Mouse (Mus musculus) liver, embryonic 13.5 days (tissue): ENCODE data around the gene Keap1. TPM values are rescaled to one million over a fixed set of nuclear protein-coding genes. Genes with fewer than 3 reads are reported as not detected.
"Not testable (repeated sequence)": the region's sequence is repeated elsewhere in the genome, so short reads cannot be mapped to it uniquely, and the experiment has no call there.

Experiments used
- ATAC-seq: fragments of 200-750 bp; cut with Nextera tagmentation; 2 replicates; pipeline ENCODE4 v1.8.0; 2017; ENCODE audit warnings: low read depth, mild to moderate bottlenecking, moderate number of reproducible peaks, moderate library complexity
- DNase-seq: peaks from one replicate; pipeline ENCODE4 v3.0.0; 2022
- H3K27ac ChIP-seq: fragments of 300-500 bp; sonication (generic); 2 replicates; pipeline ENCODE4 v1.5.1; 2015; ENCODE audit warnings: moderate library complexity, mild to moderate bottlenecking, inconsistent platforms
- H3K27me3 ChIP-seq: fragments of 300-500 bp; sonication (generic); 2 replicates; pipeline ENCODE4 v1.6.1; 2015; ENCODE audit warnings: mild to moderate bottlenecking, inconsistent platforms
- H3K36me3 ChIP-seq: fragments of 300-500 bp; sonication (generic); 2 replicates; pipeline ENCODE4 v1.6.1; 2015; ENCODE audit warnings: mild to moderate bottlenecking, inconsistent platforms
- H3K4me1 ChIP-seq: fragments of 300-500 bp; sonication (generic); replicated peaks from 2 replicates; pipeline ENCODE4 v1.6.1; 2015; ENCODE audit warnings: inconsistent platforms
- H3K4me2 ChIP-seq: fragments of 300-500 bp; sonication (generic); 2 replicates; pipeline ENCODE4 v1.6.1; 2015; ENCODE audit warnings: inconsistent platforms, mild to moderate bottlenecking, moderate library complexity
- H3K4me3 ChIP-seq: fragments of 300-500 bp; sonication (generic); replicated peaks from 2 replicates; pipeline ENCODE4 v1.5.1; 2015; ENCODE audit warnings: mild to moderate bottlenecking, inconsistent platforms
- H3K9ac ChIP-seq: fragments of 300-500 bp; sonication (generic); 2 replicates; pipeline ENCODE4 v1.6.1; 2015; ENCODE audit warnings: mild to moderate bottlenecking, inconsistent platforms
- H3K9me3 ChIP-seq: fragments of 300-500 bp; sonication (generic); replicated peaks from 2 replicates; pipeline ENCODE4 v1.6.1; 2016; ENCODE audit warnings: inconsistent platforms
- whole genome bisulfite sequencing: fragments of 180-500 bp; shearing (Covaris S2); methylation state at CpG from one replicate; pipeline ENCODE4 v1.1.7; 2015; ENCODE audit not compliant: insufficient replicate concordance; 5-methylcytosine and 5-hydroxymethylcytosine counted together
- polyA plus RNA-seq: library from polyadenylated mRNA; unstranded; fragments of >200 nt; fragmentation: Nextera tagmentation; extraction: Ambion mirVana; gene quantifications from 2 replicates; pipeline ENCODE4 v1.2.1, GENCODE M21; 2015

Gene Keap1
- polyA plus RNA-seq, 1 experiment from 2014 or later: 31.9 TPM

GRCm38 (mm10) chr9:21260491-21261040 is 21.4 kb upstream of the Keap1 start:
- no peak overlapping the region for H3K4me2 ChIP-seq
- H3K9ac ChIP-seq: no peak overlapping the region
- no peaks in the 10 kb centered on the region for H3K9me3 ChIP-seq
- 69% methylated on average over 6 of the region's 6 CpGs for WGBS
- peaks cover 37% of the 10 kb centered on the region for H3K4me1 ChIP-seq
- DNase-seq (no peak), ATAC-seq (no peak)
- H3K27ac ChIP-seq: no peak overlapping the region
- no peaks in the 10 kb centered on the region for H3K36me3 ChIP-seq
- no peak overlapping the region for H3K4me3 ChIP-seq
- H3K27me3 ChIP-seq: peaks cover 8% of the 10 kb centered on the region; the same call in 1 of the 2 replicates

GRCm38 (mm10) chr9:21256349-21256748 is 17.2 kb upstream of the Keap1 start:
- 45% methylated on average over 4 of the region's 4 CpGs for WGBS
- H3K4me1 ChIP-seq, H3K4me3 ChIP-seq, ATAC-seq, H3K4me2 ChIP-seq, H3K9me3 ChIP-seq, H3K9ac ChIP-seq, H3K27ac ChIP-seq, H3K36me3 ChIP-seq, DNase-seq: not testable (repeated sequence)
- peaks cover 23% of the 10 kb centered on the region for H3K27me3 ChIP-seq

DNA sequence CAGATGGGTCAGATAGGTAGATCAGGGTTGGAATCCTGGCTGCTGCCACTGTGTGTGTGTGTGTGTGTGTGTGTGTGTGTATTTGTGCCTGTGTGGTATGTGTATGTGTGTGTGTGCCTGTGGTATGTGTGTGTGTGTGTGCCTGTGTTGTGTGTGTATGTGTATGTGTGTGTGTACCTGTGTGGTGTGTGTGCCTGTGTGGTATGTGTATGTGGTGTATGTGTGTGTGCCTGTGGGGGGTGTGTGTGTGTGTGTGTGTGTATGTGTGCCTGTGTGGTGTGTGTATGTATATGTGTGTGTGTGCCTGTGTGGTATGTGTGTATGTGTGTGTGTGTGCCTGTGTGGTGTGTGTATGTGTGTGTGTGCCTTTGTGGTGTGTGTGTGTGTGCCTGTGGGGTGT is 15.5 kb upstream of the Keap1 start:
- no peak overlapping the region for H3K9ac ChIP-seq
- peaks cover 10% of the 10 kb centered on the region for H3K4me1 ChIP-seq
- no peak overlapping the region for H3K4me2 ChIP-seq
- H3K27me3 ChIP-seq: peaks cover 40% of the 10 kb centered on the region
- no peaks in the 10 kb centered on the region for H3K9me3 ChIP-seq
- no peaks in the 10 kb centered on the region for H3K36me3 ChIP-seq
- no peak for DNase-seq
- no peak overlapping the region for H3K27ac ChIP-seq
- ATAC-seq: no peak
- no peak overlapping the region for H3K4me3 ChIP-seq

DNA sequence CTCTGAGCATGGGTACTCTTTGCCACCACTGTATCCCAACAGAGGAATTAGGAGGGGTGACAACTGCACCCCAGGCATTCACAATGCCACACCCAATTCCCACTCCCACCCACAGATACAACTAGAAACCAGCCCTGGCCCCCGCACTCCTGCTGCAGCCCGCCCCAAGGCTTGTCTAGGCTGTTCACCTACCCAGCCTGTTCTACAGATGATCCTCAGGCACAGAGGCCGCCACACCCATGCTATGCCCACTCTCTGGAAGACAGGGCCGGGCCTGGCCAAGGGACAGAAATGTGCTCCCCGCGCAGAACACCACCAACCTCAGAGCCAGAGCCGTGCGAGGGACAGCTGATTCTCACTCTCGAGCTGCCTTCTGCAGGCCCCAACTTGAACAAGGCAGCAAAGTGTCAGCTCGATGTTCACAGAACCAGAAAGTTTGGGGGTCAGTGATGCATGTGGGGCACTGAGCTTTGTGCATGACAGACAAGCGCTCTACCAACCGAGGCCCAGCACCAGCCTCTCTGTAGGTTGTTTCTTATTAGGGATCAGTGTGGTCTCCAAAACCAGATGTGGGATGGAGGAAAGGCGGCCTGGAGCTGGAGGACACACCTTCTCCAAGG is 12.1 kb upstream of the Keap1 start:
- no peak for ATAC-seq
- no peak overlapping the region for H3K4me2 ChIP-seq
- no peak overlapping the region for H3K27ac ChIP-seq
- H3K36me3 ChIP-seq: no peaks in the 10 kb centered on the region
- peaks cover 24% of the 10 kb centered on the region for H3K4me1 ChIP-seq
- 63% methylated on average over 13 of the region's 13 CpGs for WGBS
- H3K4me3 ChIP-seq: no peak overlapping the region
- peaks cover 66% of the 10 kb centered on the region for H3K27me3 ChIP-seq
- H3K9me3 ChIP-seq: no peaks in the 10 kb centered on the region
- DNase-seq: no peak
- no peak overlapping the region for H3K9ac ChIP-seq

- 47% methylated on average over 2 of the region's 2 CpGs for WGBS
- Histone ChIP-seq H3K27me3 (peaks cover 73% of the 10 kb centered on the region), H3K9me3 (no peaks in the 10 kb centered on the region)
Measured at GRCm38 (mm10) chr9:21250509-21250908, 11.3 kb upstream of the Keap1 start.

GRCm38 (mm10) chr9:21249629-21250508 is 10.7 kb upstream of the Keap1 start:
- H3K9me3 ChIP-seq: no peaks in the 10 kb centered on the region
- no peak overlapping the region for H3K9ac ChIP-seq
- peaks cover 27% of the 10 kb centered on the region for H3K4me1 ChIP-seq
- H3K4me2 ChIP-seq: no peak overlapping the region
- no peaks in the 10 kb centered on the region for H3K36me3 ChIP-seq
- 27% methylated on average over 17 of the region's 17 CpGs for WGBS
- no peak overlapping the region for H3K27ac ChIP-seq
- DNase-seq (no peak), ATAC-seq (peak; percentile 24; the same call in 1 of the 2 replicates)
- H3K27me3 ChIP-seq: peaks cover 79% of the 10 kb centered on the region
- no peak overlapping the region for H3K4me3 ChIP-seq

More at GRCm38 (mm10) chr9:21250509-21250908, 11.3 kb upstream of the Keap1 start:
- Histone ChIP-seq H3K36me3 (no peaks in the 10 kb centered on the region), H3K4me1 (peaks cover 24% of the 10 kb centered on the region), H3K9ac (no peak overlapping the region), H3K4me2 (no peak overlapping the region), H3K4me3 (no peak overlapping the region), H3K27ac (no peak overlapping the region)
- ATAC-seq: no peak
- no peak for DNase-seq

DNA sequence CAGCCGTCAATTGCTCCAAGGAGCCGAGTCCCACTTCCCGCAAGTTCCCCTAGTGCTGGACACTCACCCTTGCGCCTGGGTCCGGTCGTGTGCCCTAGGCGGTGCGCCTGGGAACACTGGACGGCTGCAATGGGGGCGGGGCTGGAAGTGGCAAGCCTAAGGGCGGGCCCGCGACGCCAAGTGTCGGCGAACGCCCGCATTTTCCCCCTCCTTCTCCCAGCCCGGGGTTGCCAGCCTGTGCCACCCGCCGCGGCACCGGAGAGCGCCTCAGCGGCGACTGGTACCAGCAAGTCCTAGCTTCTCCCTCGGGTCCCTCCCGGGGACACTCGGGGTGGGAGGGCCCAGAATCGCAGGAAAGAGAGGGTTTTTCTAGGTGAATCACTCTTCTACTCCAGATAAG is 9.2 kb upstream of the Keap1 start, which contains the start of gene S1pr5:
S1pr5 (minus strand) TSS at position 118 of the 400 bp plus-strand sequence.
- WGBS: 3% methylated on average over 30 of the region's 30 CpGs
- DNase-seq (no peak), ATAC-seq (no peak)

DNA sequence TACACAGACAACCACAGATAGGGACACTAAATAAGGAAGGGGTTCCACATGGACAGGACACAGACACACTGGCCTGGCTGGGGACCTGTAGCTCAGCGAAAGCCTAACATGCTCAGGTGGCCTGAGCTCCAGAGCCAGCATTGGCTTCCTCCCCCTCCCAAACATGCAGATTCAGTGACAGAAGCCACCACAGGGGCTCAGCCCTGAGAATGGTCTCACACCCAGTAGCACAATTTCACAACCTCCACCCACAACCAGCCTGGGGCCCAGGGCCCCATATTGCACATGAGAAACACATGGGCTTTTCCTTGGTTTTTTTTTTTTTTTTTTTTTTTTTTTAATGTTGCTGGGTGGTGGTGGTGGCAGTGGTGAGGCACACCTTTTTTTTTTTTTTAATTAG is 7.2 kb upstream of the Keap1 start:
- ATAC-seq: no peak

More for the DNA sequence above, 9.2 kb upstream of the Keap1 start, which contains the start of gene S1pr5:
- H3K36me3 ChIP-seq: no peaks in the 10 kb centered on the region
- H3K4me1 ChIP-seq: peaks cover 36% of the 10 kb centered on the region
- no peak within 1 kb of the TSS for H3K27ac ChIP-seq
- no peaks in the 10 kb centered on the region for H3K9me3 ChIP-seq
- H3K27me3 ChIP-seq: peaks cover 95% of the 10 kb centered on the region
- peak within 1 kb of the TSS; percentile 36 for H3K4me3 ChIP-seq
- H3K4me2 ChIP-seq: peak within 1 kb of the TSS; percentile 58
- 0 out of 2 replicates have a peak within 1 kb of the TSS, but pooled peaks have one; percentile 29 for H3K9ac ChIP-seq

DNA sequence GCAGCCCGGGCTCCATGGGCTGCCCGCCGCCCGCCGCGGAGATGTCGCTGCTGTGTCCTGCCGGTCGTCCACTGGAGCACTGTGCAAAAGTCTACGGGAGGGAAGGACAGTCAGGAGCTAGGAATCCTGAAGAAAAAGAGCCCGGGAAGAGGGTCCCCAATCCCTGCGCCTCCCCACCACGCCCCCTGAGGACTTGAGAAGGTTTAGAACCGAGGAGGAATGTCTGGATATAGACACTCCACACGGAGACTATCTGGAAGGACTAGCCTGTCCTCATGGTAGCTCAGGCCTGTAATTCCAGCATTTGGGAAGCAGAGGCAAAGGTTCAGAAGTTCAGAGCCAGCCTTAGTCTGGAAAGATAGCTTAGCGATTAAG is 5.9 kb upstream of the Keap1 start:
- Histone ChIP-seq H3K4me1 (peaks cover 43% of the 10 kb centered on the region), H3K9me3 (no peaks in the 10 kb centered on the region), H3K4me2 (peak overlapping the region; percentile 63), H3K27me3 (peaks cover 86% of the 10 kb centered on the region), H3K27ac (no peak overlapping the region), H3K4me3 (peak overlapping the region; percentile 48), H3K9ac (0 out of 2 replicates have a peak overlapping the region, but pooled peaks have one; percentile 33), H3K36me3 (no peaks in the 10 kb centered on the region)
- 3% methylated on average over 16 of the region's 16 CpGs for WGBS
- DNase-seq (no peak), ATAC-seq (no peak)

More for the DNA sequence above, 7.2 kb upstream of the Keap1 start:
- no peak overlapping the region for H3K4me3 ChIP-seq
- DNase-seq: no peak
- 63% methylated on average over 1 of the region's 1 CpGs for WGBS
- H3K9ac ChIP-seq: no peak overlapping the region
- no peak overlapping the region for H3K4me2 ChIP-seq
- no peaks in the 10 kb centered on the region for H3K36me3 ChIP-seq
- no peaks in the 10 kb centered on the region for H3K9me3 ChIP-seq
- peaks cover 98% of the 10 kb centered on the region for H3K27me3 ChIP-seq
- H3K4me1 ChIP-seq: peaks cover 36% of the 10 kb centered on the region
- H3K27ac ChIP-seq: no peak overlapping the region

GRCm38 (mm10) chr9:21244428-21245112 is 5.4 kb upstream of the Keap1 start:
- H3K9me3 ChIP-seq: no peaks in the 10 kb centered on the region
- peak overlapping the region; percentile 48 for H3K4me3 ChIP-seq
- H3K27me3 ChIP-seq: peaks cover 81% of the 10 kb centered on the region
- WGBS: 1% methylated on average over 72 of the region's 72 CpGs
- H3K4me1 ChIP-seq: peaks cover 43% of the 10 kb centered on the region
- no peak overlapping the region for H3K27ac ChIP-seq
- peak overlapping the region; percentile 63 for H3K4me2 ChIP-seq
- H3K9ac ChIP-seq: 0 out of 2 replicates have a peak overlapping the region, but pooled peaks have one; percentile 33
- ATAC-seq (no peak), DNase-seq (no peak)
- H3K36me3 ChIP-seq: no peaks in the 10 kb centered on the region
